Mouse (Mus musculus) neural tube, embryonic 12.5 days (tissue): Measurements from ENCODE around the gene Fance. TPM values are rescaled to one million over a fixed set of nuclear protein-coding genes. Genes with fewer than 3 reads are reported as not detected.

ENCODE experiments used
- ATAC-seq: fragments of 200-750 bp; cut with Nextera tagmentation; 2 replicates; pipeline ENCODE4 v1.8.0; 2017; ENCODE audit warnings: low read depth, mild to moderate bottlenecking, moderate TSS enrichment, moderate library complexity; ENCODE audit not compliant: low FRiP score
- H3K27ac ChIP-seq: fragments of 300-500 bp; sonication (generic); 2 replicates; pipeline ENCODE4 v1.5.1; 2016
- H3K27me3 ChIP-seq: fragments of 300-500 bp; sonication (generic); replicated peaks from 2 replicates; pipeline ENCODE4 v1.6.1; 2016; ENCODE audit warnings: mild to moderate bottlenecking
- H3K36me3 ChIP-seq: fragments of 300-500 bp; sonication (generic); 2 replicates; pipeline ENCODE4 v1.6.1; 2016; ENCODE audit warnings: mild to moderate bottlenecking
- H3K4me1 ChIP-seq: fragments of 300-500 bp; sonication (generic); 2 replicates; pipeline ENCODE4 v1.6.1; 2016
- H3K4me2 ChIP-seq: fragments of 300-500 bp; sonication (generic); replicated peaks from 2 replicates; pipeline ENCODE4 v1.6.1; 2016; ENCODE audit warnings: mild to moderate bottlenecking
- H3K4me3 ChIP-seq: fragments of 300-500 bp; sonication (generic); 2 replicates; pipeline ENCODE4 v1.5.1; 2016
- H3K9ac ChIP-seq: fragments of 300-500 bp; sonication (generic); 2 replicates; pipeline ENCODE4 v1.6.1; 2016; ENCODE audit warnings: mild to moderate bottlenecking
- H3K9me3 ChIP-seq: fragments of 300-500 bp; sonication (generic); 2 replicates; pipeline ENCODE4 v1.6.1; 2016; ENCODE audit warnings: mild to moderate bottlenecking
- WGBS: fragments of 180-500 bp; shearing (Covaris S2); methylation state at CpG from one replicate; pipeline ENCODE4 v1.1.7; 2016; 5-methylcytosine and 5-hydroxymethylcytosine counted together
- polyA plus RNA-seq: library from polyadenylated mRNA; unstranded; fragments of >200 nt; fragmentation: Nextera tagmentation; extraction: Ambion mirVana; gene quantifications from 2 replicates; pipeline ENCODE4 v1.2.1, GENCODE M21; 2016

Fance gene
- polyA plus RNA-seq, 1 experiment from 2014 or later: 31.2 TPM

GRCm38 (mm10) chr17:28294449-28295333, 18.6 kb upstream of the Fance start:
- Histone ChIP-seq H3K4me3 (no peak overlapping the region), H3K36me3 (peaks cover 6% of the 10 kb centered on the region), H3K9me3 (no peaks in the 10 kb centered on the region), H3K27ac (0 out of 2 replicates have a peak overlapping the region, but pooled peaks have one; percentile 23), H3K4me1 (peaks cover 13% of the 10 kb centered on the region), H3K27me3 (no peaks in the 10 kb centered on the region), H3K9ac (no peak overlapping the region), H3K4me2 (no peak overlapping the region)
- ATAC-seq: no peak
- 63% methylated on average over 17 of the region's 17 CpGs for WGBS

DNA sequence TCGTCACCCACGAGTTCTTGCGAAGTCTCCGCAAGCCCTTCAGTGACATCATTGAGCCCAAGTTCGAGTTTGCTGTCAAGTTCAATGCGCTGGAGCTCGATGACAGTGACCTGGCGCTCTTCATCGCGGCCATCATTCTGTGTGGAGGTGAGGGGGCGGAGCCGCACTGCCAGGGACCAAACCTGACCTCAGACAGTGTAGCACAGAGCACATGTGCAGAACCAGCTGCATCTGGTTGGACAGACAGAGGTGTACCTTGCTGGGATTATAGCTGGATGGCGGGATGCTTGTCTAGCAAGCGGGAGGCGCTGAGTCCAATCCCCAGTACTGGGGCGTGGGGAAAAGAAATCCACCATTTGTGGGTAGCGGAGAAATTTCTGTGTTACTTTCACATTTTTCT, 14.4 kb upstream of the Fance start:
- H3K36me3 ChIP-seq: peaks cover 6% of the 10 kb centered on the region; the same call in 1 of the 2 replicates
- H3K27me3 ChIP-seq: no peaks in the 10 kb centered on the region
- ATAC-seq: no peak
- H3K4me2 ChIP-seq: no peak overlapping the region
- H3K4me3 ChIP-seq: no peak overlapping the region
- no peak overlapping the region for H3K9ac ChIP-seq
- peaks cover 26% of the 10 kb centered on the region for H3K4me1 ChIP-seq
- H3K27ac ChIP-seq: no peak overlapping the region
- WGBS: 95% methylated on average over 17 of the region's 17 CpGs
- no peaks in the 10 kb centered on the region for H3K9me3 ChIP-seq

DNA sequence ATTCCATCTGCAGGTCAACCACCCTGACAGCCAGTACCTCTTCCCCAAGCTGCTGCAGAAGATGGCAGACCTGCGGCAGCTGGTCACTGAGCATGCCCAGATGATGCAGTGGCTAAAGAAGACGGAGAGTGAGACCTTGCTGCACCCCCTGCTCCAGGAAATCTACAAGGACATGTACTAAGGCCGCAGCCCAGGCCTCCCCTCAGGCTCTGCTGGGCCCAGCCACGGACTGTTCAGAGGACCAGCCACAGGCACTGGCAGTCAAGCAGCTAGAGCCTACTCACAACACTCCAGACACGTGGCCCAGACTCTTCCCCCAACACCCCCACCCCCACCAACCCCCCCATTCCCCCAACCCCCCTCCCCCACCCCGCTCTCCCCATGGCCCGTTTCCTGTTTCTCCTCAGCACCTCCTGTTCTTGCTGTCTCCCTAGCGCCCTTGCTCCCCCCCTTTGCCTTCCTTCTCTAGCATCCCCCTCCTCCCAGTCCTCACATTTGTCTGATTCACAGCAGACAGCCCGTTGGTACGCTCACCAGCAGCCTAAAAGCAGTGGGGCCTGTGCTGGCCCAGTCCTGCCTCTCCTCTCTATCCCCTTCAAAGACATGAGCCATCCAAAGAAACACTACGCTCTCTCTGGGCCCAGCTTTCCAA, 13.5 kb upstream of the Fance start:
- Histone ChIP-seq H3K4me2 (no peak overlapping the region), H3K9ac (no peak overlapping the region), H3K27ac (no peak overlapping the region), H3K36me3 (peaks cover 6% of the 10 kb centered on the region; the same call in 1 of the 2 replicates), H3K27me3 (no peaks in the 10 kb centered on the region), H3K4me1 (peaks cover 21% of the 10 kb centered on the region), H3K9me3 (no peaks in the 10 kb centered on the region), H3K4me3 (no peak overlapping the region)
- WGBS: 43% methylated on average over 10 of the region's 11 CpGs
- ATAC-seq: no peak

DNA sequence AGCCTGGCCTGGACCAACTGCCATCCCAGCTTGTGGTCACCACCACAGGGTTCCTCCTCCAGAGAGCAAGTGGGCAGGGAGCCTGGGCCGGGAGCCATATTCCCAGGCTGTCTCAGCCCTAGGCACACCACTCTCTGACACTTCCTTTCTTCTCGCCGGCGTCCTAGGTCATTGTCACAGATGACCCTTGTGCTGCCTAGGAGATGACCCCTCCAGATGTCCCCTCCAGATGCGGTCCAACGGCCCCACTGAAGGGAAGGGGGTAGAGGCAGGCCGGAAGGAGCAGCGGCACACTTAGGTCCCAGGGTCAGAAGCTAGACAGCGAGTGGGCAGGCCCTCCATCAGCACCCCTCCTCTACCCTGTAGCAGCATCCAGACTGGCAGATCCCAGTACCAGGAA, 13.0 kb upstream of the Fance start:
- WGBS: 39% methylated on average over 9 of the region's 9 CpGs
- Histone ChIP-seq H3K4me3 (no peak overlapping the region), H3K9ac (0 out of 2 replicates have a peak overlapping the region, but pooled peaks have one; percentile 13), H3K4me1 (peaks cover 18% of the 10 kb centered on the region), H3K27me3 (no peaks in the 10 kb centered on the region), H3K36me3 (peaks cover 6% of the 10 kb centered on the region; the same call in 1 of the 2 replicates), H3K27ac (no peak overlapping the region), H3K9me3 (no peaks in the 10 kb centered on the region), H3K4me2 (no peak overlapping the region)
- ATAC-seq: no peak

- H3K27me3 ChIP-seq: no peaks in the 10 kb centered on the region
- 0 out of 2 replicates have a peak overlapping the region, but pooled peaks have one; percentile 13 for H3K9ac ChIP-seq
- H3K36me3 ChIP-seq: peaks cover 6% of the 10 kb centered on the region; the same call in 1 of the 2 replicates
- peaks cover 18% of the 10 kb centered on the region for H3K4me1 ChIP-seq
- no peak overlapping the region for H3K27ac ChIP-seq
- H3K9me3 ChIP-seq: no peaks in the 10 kb centered on the region
- WGBS: 69% methylated on average over 3 of the region's 3 CpGs
- H3K4me3 ChIP-seq: no peak overlapping the region
- H3K4me2 ChIP-seq: no peak overlapping the region
- ATAC-seq: no peak
Measured at GRCm38 (mm10) chr17:28300850-28301249, 12.5 kb upstream of the Fance start.

- Histone ChIP-seq H3K9me3 (no peaks in the 10 kb centered on the region), H3K9ac (no peak overlapping the region), H3K27me3 (no peaks in the 10 kb centered on the region), H3K27ac (no peak overlapping the region), H3K36me3 (no peaks in the 10 kb centered on the region), H3K4me2 (no peak overlapping the region), H3K4me3 (no peak overlapping the region), H3K4me1 (peaks cover 13% of the 10 kb centered on the region)
- WGBS: 55% methylated on average over 10 of the region's 10 CpGs
- no peak for ATAC-seq
Measured at GRCm38 (mm10) chr17:28305172-28305571, 8.1 kb upstream of the Fance start.

GRCm38 (mm10) chr17:28308297-28309195, 4.8 kb upstream of the Fance start:
- no peak overlapping the region for H3K4me2 ChIP-seq
- H3K9ac ChIP-seq: no peak overlapping the region

DNA sequence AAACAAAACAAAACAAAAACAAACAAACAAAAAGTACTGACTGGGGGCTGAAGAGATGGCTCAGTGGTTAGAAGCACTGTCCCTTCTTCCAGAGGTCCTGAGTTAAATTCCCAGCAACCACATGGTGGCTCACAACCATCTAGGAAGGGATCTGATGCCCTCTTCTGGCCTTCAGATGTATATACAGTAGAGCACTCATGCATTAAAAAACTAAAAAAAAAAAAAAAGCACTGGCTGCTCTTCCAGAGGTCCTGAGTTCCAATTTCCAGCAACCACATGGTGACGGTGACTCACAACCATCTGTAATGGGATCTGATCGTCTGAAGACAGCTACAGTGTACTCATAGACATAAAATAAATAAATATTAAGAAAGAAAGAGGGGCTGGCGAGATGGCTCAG, 2.5 kb upstream of the Fance start:
- Histone ChIP-seq H3K4me3 (no peak overlapping the region), H3K9me3 (no peaks in the 10 kb centered on the region), H3K36me3 (peaks cover under 1% of the 10 kb centered on the region), H3K27me3 (no peaks in the 10 kb centered on the region), H3K4me2 (no peak overlapping the region), H3K4me1 (peaks cover 15% of the 10 kb centered on the region), H3K27ac (no peak overlapping the region), H3K9ac (no peak overlapping the region)
- WGBS: 81% methylated on average over 3 of the region's 3 CpGs
- ATAC-seq: no peak

More at GRCm38 (mm10) chr17:28308297-28309195, 4.8 kb upstream of the Fance start:
- 19% methylated on average over 18 of the region's 18 CpGs for WGBS
- H3K36me3 ChIP-seq: no peaks in the 10 kb centered on the region
- ATAC-seq: no peak
- no peak overlapping the region for H3K27ac ChIP-seq
- peaks cover 5% of the 10 kb centered on the region; the same call in 1 of the 2 replicates for H3K4me1 ChIP-seq
- no peaks in the 10 kb centered on the region for H3K9me3 ChIP-seq
- H3K27me3 ChIP-seq: no peaks in the 10 kb centered on the region
- H3K4me3 ChIP-seq: no peak overlapping the region

DNA sequence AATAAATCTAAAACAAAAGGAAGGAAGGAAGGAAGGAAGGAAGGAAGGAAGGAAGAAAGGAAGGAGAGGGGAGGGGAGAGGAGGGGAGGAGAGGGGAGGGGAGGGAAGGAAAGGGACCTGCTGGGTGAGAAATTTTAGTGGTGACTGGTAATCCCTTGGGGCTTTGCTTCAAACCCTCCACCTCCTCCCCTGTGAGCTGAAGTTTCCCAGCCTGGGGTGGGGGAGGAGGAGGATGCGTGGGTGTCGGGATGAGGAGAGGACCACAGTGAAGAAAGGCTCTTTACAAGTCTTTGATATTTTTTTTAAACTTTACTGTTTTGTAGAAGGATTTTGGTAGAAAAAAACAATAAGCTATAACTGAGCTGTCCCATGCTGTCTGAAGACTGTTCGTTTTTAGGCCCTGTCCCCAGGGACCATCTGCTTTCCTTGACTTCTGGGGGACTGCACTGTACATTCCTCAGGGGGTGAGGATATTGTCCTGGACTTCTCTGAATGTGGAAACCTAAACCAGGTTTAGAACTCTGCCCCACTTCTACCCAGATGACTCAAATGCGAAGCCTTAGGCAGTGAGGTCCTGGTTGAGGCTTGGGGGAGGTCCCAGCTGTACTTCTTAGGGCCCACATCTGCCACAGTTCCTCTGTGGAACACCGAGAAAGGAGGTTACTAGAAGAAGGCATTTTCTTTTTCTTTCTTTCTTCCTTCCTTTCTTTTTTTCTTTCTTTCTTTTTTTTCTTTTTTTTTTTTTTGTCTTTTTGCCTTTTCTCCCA, 1.8 kb upstream of the Fance start:
- Histone ChIP-seq H3K4me2 (no peak overlapping the region), H3K27me3 (no peaks in the 10 kb centered on the region), H3K27ac (no peak overlapping the region), H3K9me3 (no peaks in the 10 kb centered on the region), H3K36me3 (peaks cover 8% of the 10 kb centered on the region), H3K9ac (no peak overlapping the region), H3K4me3 (no peak overlapping the region), H3K4me1 (peaks cover 15% of the 10 kb centered on the region)
- WGBS: 79% methylated on average over 5 of the region's 5 CpGs
- ATAC-seq: no peak

GRCm38 (mm10) chr17:28312232-28313211, 797 bp upstream of the Fance start:
- 27% methylated on average over 17 of the region's 17 CpGs for WGBS
- peak; percentile 35; the same call in 1 of the 2 replicates for ATAC-seq
- H3K27ac ChIP-seq: no peak overlapping the region
- no peaks in the 10 kb centered on the region for H3K27me3 ChIP-seq
- peaks cover 15% of the 10 kb centered on the region for H3K4me1 ChIP-seq
- peak overlapping the region; percentile 28 for H3K4me3 ChIP-seq
- H3K36me3 ChIP-seq: peaks cover 18% of the 10 kb centered on the region
- no peaks in the 10 kb centered on the region for H3K9me3 ChIP-seq
- H3K9ac ChIP-seq: 0 out of 2 replicates have a peak overlapping the region, but pooled peaks have one; percentile 2
- peak overlapping the region; percentile 93 for H3K4me2 ChIP-seq
